Mouse (Mus musculus) small intestine, adult 2 months (tissue): ENCODE data around the gene Lexm.

Source experiments
- CTCF ChIP-seq: fragments of 200-500 bp; IDR thresholded peaks from 2 replicates; pipeline ENCODE4 v1.5.1; 2012; ENCODE audit warnings: low read depth, mild to moderate bottlenecking, control low read depth, inconsistent platforms, low read length, moderate library complexity, mixed read lengths; ENCODE audit not compliant: insufficient replicate concordance, insufficient read length; ENCODE audit errors: extremely low read depth
- POLR2A ChIP-seq: fragments of 200-500 bp; IDR thresholded peaks from 2 replicates; pipeline ENCODE4 v1.6.1; 2012; ENCODE audit warnings: low read depth, mild to moderate bottlenecking, control low read depth, inconsistent platforms, low read length, moderate library complexity

GRCm38 (mm10) chr4:106607905-106608304 is 9.1 kb downstream of the Lexm start:
- TF ChIP-seq CTCF = no peak
- TF ChIP-seq POLR2A = no peak
